Mouse (Mus musculus) hindlimb bud, embryonic 11.5 days (tissue): Measurements from ENCODE around the gene Dbndd2.

Source experiments
- DNase-seq: peaks from one replicate; pipeline ENCODE4 v3.0.0-alpha.2; 2012; ENCODE audit warnings: low read depth, low spot score; ENCODE audit errors: extremely low spot score

Gene Dbndd2

GRCm38 (mm10) chr2:164485681-164486257 is at the start of gene Dbndd2:
Dbndd2 (plus strand) TSS chr2:164486106.
- no peak for DNase-seq

- no peak for DNase-seq
Measured at GRCm38 (mm10) chr2:164436215-164436913, 49.5 kb upstream of the Dbndd2 start.

- no peak for DNase-seq
Measured at GRCm38 (mm10) chr2:164436961-164437360, 48.9 kb upstream of the Dbndd2 start.

DNA sequence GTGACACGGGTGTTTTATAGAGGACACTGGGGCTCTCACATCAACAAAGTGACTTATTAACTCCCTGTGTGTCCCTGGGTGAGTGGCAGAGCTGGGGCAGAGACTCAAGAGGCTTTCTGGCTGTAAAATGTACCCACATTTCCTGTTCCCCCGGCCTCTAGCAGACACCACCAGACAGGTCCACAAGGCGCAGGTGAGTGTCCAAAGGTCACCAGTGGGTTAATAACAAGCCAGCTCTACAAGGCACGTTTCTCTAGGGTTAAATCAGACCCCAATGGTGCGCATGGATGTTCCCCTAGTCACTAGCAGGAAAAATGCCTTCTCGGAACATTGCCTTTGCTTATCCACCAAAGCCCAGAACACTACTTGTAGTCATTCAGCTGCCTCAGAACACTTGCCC is 48.2 kb upstream of the Dbndd2 start:
- no peak for DNase-seq

DNA sequence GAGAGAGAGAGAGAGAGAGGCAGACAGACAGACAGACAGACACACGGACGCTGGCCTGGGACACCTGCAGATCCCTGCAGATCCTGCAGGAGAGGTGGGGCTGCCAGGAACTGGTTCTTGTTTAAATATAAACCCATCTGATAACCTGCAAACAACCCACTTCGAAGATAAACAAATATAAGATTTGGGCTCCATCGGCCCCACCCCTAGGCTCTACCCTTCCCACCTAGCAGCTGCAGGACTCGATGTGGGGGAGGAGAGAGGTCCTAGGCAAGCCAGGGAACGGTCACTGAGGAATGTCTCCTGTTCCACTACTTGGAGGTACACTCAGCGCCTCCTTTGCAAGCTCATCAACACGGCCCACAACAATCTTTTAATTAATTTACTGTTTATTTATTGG is 47.6 kb upstream of the Dbndd2 start:
- DNase-seq, result no peak

- DNase-seq, result no peak
Measured at GRCm38 (mm10) chr2:164439001-164439421, 46.9 kb upstream of the Dbndd2 start.

DNA sequence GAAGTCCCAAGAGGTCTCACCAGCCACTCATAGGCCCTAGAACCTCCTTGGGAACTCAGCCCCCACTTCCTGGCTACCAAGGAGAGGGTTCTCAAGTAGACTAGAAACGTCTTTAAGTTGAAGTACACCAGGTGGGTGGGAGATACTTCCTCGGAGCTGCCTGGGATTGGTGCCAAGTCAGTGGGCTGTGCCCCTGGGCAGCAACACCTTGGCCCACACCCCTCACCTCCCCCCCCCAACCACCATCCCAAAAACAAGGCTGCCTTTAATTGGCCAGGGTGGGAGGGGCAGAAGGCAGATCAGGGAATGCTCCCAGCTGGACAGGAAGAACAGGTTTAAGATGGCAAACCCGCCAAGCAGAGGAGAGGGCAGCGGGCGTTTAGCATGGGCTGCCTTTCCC is 45.6 kb upstream of the Dbndd2 start:
- DNase-seq, result no peak

GRCm38 (mm10) chr2:164441155-164441554 is 44.8 kb upstream of the Dbndd2 start:
- no peak for DNase-seq

DNA sequence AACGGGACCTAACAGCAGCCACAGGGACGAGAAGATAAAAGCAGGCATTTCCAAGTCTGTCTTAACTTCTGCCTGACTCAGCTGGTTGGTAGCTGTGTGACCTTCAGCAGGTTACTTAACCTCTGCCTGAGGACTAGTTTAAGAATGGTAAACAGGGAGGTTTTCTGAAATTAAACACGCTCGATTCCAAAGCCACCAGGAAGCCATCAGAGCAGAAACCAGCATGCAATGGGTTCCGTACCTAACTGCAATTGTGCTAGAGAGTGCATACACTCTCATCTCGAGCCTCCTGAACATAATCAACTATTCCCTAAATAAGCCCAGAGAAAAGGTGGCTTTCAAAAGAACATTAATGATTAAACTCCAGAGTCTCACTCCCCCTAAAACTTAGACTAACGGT is 44.2 kb upstream of the Dbndd2 start:
- no peak for DNase-seq

DNA sequence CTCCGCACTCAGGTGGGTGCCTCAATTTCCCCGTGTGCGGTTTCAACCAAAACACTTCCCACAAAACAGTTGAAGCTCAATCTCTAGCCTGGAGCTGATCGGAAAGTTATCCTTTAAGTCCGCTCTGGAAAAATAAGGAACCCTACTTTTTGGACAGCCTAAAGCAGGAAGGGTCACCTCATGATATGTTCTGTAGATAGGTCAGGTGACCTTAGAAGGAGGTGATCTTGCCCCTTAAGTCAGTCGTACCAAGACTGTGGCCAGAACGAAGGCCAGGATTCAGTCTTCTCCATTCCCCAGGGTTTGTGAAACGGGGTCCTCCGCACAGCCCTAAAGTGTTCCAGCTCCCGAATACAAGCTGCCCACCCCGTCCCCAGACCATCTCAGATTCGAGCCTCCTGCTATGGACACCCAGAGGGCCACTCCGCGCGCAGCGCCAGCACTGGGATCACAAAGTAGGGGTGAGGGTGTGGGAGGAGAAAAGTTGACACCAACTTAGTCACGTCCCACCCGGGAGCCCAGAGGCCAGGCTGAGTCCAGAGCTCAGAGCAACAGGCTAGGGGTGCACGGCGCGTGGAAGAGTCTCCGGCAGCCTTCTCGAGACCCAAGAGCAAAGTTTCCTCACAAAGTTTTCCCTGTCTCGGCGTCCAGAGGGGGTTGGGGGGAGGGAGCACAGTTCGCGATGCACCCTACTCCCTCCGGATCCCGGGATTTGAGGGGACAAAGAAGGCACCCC is 43.4 kb upstream of the Dbndd2 start:
- DNase-seq, result no peak

GRCm38 (mm10) chr2:164443051-164443437 is 42.9 kb upstream of the Dbndd2 start:
- DNase-seq, result no peak

DNA sequence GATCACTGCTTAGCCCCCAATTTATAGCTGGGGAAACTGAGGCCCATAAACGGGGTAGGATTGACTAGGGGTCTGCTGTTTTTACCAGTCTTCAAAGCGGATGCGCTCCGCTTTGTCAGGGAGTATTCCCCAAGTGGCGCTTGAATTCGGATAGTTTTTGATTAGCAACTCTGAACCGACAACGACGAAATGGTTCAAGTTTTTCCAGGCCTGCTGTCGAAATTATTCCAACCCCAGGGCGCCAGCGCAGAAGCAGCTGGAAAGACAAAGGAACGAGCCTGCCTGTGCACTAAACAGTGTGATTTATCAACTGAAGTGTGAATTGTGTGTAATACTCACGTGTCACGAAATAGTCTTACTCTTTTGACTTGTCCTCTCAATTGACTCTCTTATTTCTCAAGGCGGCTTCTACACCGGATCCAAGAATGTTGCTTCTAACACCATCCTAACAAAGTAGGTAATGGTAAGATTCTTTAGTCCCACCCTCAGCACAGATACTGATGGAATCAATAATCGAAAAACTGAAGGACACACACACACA is 42.4 kb upstream of the Dbndd2 start, which contains the start of gene Sdc4:
Gene Sdc4 (minus strand): TSS at position 428 of the 541 bp plus-strand sequence.
- DNase-seq, result no peak

DNA sequence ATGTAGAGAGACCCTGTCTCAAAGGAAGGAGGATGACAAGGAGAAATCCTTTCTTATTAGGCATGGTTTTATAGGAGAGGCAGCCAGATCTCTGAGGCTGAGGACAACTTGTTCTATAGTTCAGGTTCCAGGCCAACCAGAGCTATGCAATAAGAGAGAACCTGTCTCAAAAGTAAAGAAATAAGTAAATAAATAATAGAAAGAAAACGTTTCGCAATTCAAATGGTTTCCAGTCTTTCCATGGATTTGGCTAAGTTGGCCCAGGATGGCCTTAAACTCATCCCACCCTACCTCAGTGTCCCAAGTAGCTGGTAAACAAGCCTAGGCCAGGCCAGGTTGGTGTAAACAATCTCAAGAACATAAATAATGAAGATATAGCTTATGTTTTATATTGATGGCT is 41.2 kb upstream of the Dbndd2 start:
- DNase-seq, result no peak

DNA sequence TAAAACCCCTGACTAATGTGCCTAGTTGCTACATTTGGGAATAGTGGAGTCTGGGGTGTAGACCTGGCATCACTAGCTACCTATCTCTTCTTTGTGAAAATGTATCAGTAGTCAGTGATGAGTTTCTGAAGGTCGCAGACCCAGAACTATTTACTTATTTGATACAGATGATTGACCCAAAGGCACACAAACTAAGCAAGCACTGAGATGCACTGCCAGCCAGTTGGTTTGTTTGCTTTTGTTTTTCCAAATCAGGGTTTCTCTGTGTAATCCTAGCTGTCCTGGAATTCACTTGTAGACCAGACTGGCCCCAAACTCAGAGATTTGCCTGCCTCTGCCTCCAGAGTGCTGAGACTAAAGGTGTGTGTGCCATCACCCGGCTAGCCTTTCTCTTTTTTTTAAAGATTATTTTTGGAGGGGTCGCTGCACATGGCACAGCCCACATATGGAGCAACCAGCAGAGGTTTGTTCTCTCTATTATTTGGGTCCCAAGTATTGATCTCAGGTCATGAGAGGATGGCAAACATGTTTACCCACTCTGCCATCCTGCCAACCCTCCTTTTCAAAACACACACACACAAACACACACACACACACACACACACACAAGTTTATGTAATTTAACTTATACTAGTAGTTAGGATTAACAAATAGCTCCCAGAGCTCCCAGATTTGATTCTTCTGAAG is 40.4 kb upstream of the Dbndd2 start:
- DNase-seq, result no peak

GRCm38 (mm10) chr2:164446086-164446469 is 39.8 kb upstream of the Dbndd2 start:
- DNase-seq, result no peak

GRCm38 (mm10) chr2:164448140-164448539 is 37.8 kb upstream of the Dbndd2 start:
- DNase-seq, result no peak

GRCm38 (mm10) chr2:164448921-164449320 is 37.0 kb upstream of the Dbndd2 start:
- no peak for DNase-seq

GRCm38 (mm10) chr2:164449341-164450042 is 36.4 kb upstream of the Dbndd2 start:
- DNase-seq, result no peak

DNA sequence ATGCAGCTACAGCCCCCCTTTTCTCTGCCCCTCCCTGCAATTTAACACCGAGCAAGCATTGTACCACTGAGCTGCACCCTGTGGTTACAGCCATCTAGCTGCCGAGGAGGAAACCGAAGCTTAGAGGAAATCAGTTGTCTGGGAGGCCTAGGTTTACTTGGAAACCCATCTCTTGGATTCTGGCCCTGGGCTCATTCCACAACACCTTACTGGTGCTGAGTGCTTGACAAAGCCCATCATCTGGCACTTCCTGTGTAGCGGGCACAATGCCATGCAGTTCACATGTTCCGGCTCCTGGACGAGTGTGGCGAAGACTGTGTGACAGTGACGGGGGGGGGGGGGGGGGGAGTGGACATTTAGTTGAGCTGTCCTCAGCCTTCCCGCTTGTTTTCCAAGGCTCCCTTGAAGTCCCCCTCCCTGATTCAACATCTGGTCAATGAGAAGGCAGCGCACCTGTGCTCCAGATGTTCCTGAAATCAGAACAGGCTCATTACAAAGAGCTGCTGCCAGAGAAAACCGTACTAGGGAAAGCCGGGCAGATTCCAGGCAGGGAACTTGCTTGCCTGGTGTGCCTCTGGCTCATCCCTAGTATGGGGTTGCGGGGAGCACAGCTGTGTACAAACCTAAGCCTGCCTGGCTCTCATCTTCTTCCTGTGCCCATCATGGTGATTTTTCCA is 33.8 kb upstream of the Dbndd2 start:
- DNase-seq, result no peak
